Mouse (Mus musculus): ENCODE results near the gene Zcchc24.

- TF ChIP-seq CTCF (IDR thresholded peaks at IDR 0.05; ENCODE audit: borderline replicate concordance, insufficient read depth, low read length) (peak; percentile 46; the same call in 1 of the 2 replicates), POLR2A (IDR thresholded peaks at IDR 0.05; ENCODE audit: low read depth, low read length) (no peak)
Measured at GRCm38 (mm10) chr14:25726226-25727148, 42.4 kb downstream of the Zcchc24 start.
